Mouse (Mus musculus): ENCODE results near the gene Ddx19b. TPM values are rescaled to one million over a fixed set of nuclear protein-coding genes. Genes with fewer than 3 reads are reported as not detected.
"Not testable (repeated sequence)": the region's sequence is repeated elsewhere in the genome, so short reads cannot be mapped to it uniquely, and the experiment has no call there.

Gene Ddx19b
- polyA plus RNA-seq (2012; rRNA removed), result 6.2 and 7.7 TPM in 2 replicates

GRCm38 (mm10) chr8:111031572-111031971, at the start of gene Ddx19b:
Ddx19b (minus strand) TSS chr8:111031751.
- DNase-seq (ENCODE audit: low spot score), result no peak

GRCm38 (mm10) chr8:111079861-111080271, 48.3 kb upstream of the Ddx19b start:
- no peak for DNase-seq (ENCODE audit: low spot score)

- DNase-seq (ENCODE audit: low spot score), result no peak
These were observed 47.9 kb upstream of the Ddx19b start for GRCm38 (mm10) chr8:111079461-111079860.

- DNase-seq (ENCODE audit: low spot score), result no peak
These were observed 44.4 kb upstream of the Ddx19b start for GRCm38 (mm10) chr8:111075926-111076325.

- not testable (repeated sequence) for DNase-seq (ENCODE audit: low spot score)
These were observed 37.1 kb upstream of the Ddx19b start for GRCm38 (mm10) chr8:111068660-111069059.

- DNase-seq (ENCODE audit: low spot score), result no peak
These were observed 35.9 kb upstream of the Ddx19b start for GRCm38 (mm10) chr8:111067439-111067838.

GRCm38 (mm10) chr8:111066308-111066707, 34.8 kb upstream of the Ddx19b start:
- DNase-seq (ENCODE audit: low spot score), result no peak

- DNase-seq (ENCODE audit: low spot score), result no peak
These were observed 31.3 kb upstream of the Ddx19b start for GRCm38 (mm10) chr8:111062893-111063292.

GRCm38 (mm10) chr8:111062072-111062757, 30.7 kb upstream of the Ddx19b start:
- DNase-seq (ENCODE audit: low spot score), result peak; percentile 59

GRCm38 (mm10) chr8:111061688-111062071, 30.1 kb upstream of the Ddx19b start:
- DNase-seq (ENCODE audit: low spot score), result no peak

GRCm38 (mm10) chr8:111058946-111059572, 27.5 kb upstream of the Ddx19b start:
- DNase-seq (ENCODE audit: low spot score), result no peak

GRCm38 (mm10) chr8:111056691-111057293, 25.2 kb upstream of the Ddx19b start:
- DNase-seq (ENCODE audit: low spot score), result peak; percentile 42

GRCm38 (mm10) chr8:111056158-111056663, 24.7 kb upstream of the Ddx19b start, which contains the start of gene Exosc6:
Exosc6 (plus strand) TSS chr8:111056339.
- peak; percentile 88 for DNase-seq (ENCODE audit: low spot score)

GRCm38 (mm10) chr8:111055661-111056060, 24.1 kb upstream of the Ddx19b start:
- DNase-seq (ENCODE audit: low spot score), result no peak

GRCm38 (mm10) chr8:111055031-111055634, 23.6 kb upstream of the Ddx19b start:
- no peak for DNase-seq (ENCODE audit: low spot score)

GRCm38 (mm10) chr8:111053827-111054518, 22.4 kb upstream of the Ddx19b start:
- no peak for DNase-seq (ENCODE audit: low spot score)

- DNase-seq (ENCODE audit: low spot score), result no peak
These were observed 17.6 kb upstream of the Ddx19b start for GRCm38 (mm10) chr8:111049106-111049505.

GRCm38 (mm10) chr8:111048694-111049093, 17.1 kb upstream of the Ddx19b start:
- DNase-seq (ENCODE audit: low spot score), result no peak

- DNase-seq (ENCODE audit: low spot score), result no peak
These were observed 12.6 kb upstream of the Ddx19b start for GRCm38 (mm10) chr8:111044003-111044734.

GRCm38 (mm10) chr8:111042546-111042945, 11.0 kb upstream of the Ddx19b start:
- no peak for DNase-seq (ENCODE audit: low spot score)

- no peak for DNase-seq (ENCODE audit: low spot score)
These were observed 5.0 kb upstream of the Ddx19b start for GRCm38 (mm10) chr8:111036591-111036990.

Data from urinary bladder, adult 2 months (tissue).